Mouse (Mus musculus) hindbrain, embryonic 16.5 days (tissue): ENCODE measurements at regions not wholly inside any gene's neighbourhood (a gene's known extent, or its start where the extent isn't known, plus 50 kb on each side); places are given as distances from the start of the nearest gene placed in this dataset.

Experiments
- ATAC-seq: fragments of 200-750 bp; cut with Nextera tagmentation; 2 replicates; pipeline ENCODE4 v1.8.0; 2017; ENCODE audit warnings: moderate TSS enrichment, moderate library complexity
- H3K27ac ChIP-seq: fragments of 300-500 bp; sonication (generic); 2 replicates; pipeline ENCODE4 v1.5.1; 2014; ENCODE audit warnings: low read depth, mild to moderate bottlenecking, control low read depth, low read length, moderate library complexity
- H3K27me3 ChIP-seq: fragments of 300-500 bp; sonication (generic); replicated peaks from 2 replicates; pipeline ENCODE4 v1.6.1; 2014; ENCODE audit warnings: low read length; ENCODE audit not compliant: control insufficient read depth, insufficient read depth
- H3K36me3 ChIP-seq: fragments of 300-500 bp; sonication (generic); 2 replicates; pipeline ENCODE4 v1.6.1; 2014; ENCODE audit warnings: mild to moderate bottlenecking, low read length, moderate library complexity, mixed read lengths; ENCODE audit not compliant: control insufficient read depth, insufficient read depth
- H3K4me1 ChIP-seq: fragments of 300-500 bp; sonication (generic); 2 replicates; pipeline ENCODE4 v1.6.1; 2014; ENCODE audit warnings: low read depth, low read length; ENCODE audit not compliant: control insufficient read depth, insufficient read depth
- H3K4me2 ChIP-seq: fragments of 300-500 bp; sonication (generic); 2 replicates; pipeline ENCODE4 v1.6.1; 2014; ENCODE audit warnings: mild to moderate bottlenecking, low read length, control low read depth, moderate library complexity
- H3K4me3 ChIP-seq: fragments of 300-500 bp; sonication (generic); 2 replicates; pipeline ENCODE4 v1.5.1; 2014; ENCODE audit warnings: mild to moderate bottlenecking, low read length, control low read depth, moderate library complexity
- H3K9ac ChIP-seq: fragments of 300-500 bp; sonication (generic); 2 replicates; pipeline ENCODE4 v1.6.1; 2014; ENCODE audit warnings: low read depth, mild to moderate bottlenecking, control low read depth, low read length, moderate library complexity
- H3K9me3 ChIP-seq: fragments of 300-500 bp; sonication (generic); 2 replicates; pipeline ENCODE4 v1.6.1; 2014; ENCODE audit warnings: mild to moderate bottlenecking, low read length, moderate library complexity; ENCODE audit not compliant: control insufficient read depth
- WGBS: fragments of 180-500 bp; shearing (Covaris S2); extraction: QIAGEN DNeasy Blood & Tissue Kit; methylation state at CpG from one replicate; pipeline ENCODE4 v1.1.7; 2014; 5-methylcytosine and 5-hydroxymethylcytosine counted together

- no peak overlapping the region for H3K4me3 ChIP-seq
- H3K36me3 ChIP-seq: no peaks in the 10 kb centered on the region
- no peak overlapping the region for H3K4me2 ChIP-seq
- no peak for ATAC-seq
- no peaks in the 10 kb centered on the region for H3K4me1 ChIP-seq
- H3K27me3 ChIP-seq: no peaks in the 10 kb centered on the region
- no peaks in the 10 kb centered on the region for H3K9me3 ChIP-seq
- no peak overlapping the region for H3K27ac ChIP-seq
- WGBS: 66% methylated on average over 17 of the region's 17 CpGs
- H3K9ac ChIP-seq: no peak overlapping the region
These were observed 85.0 kb downstream of the Bach1 start for GRCm38 (mm10) chr16:87783561-87784304.

GRCm38 (mm10) chr16:87784405-87784994, 85.8 kb downstream of the Bach1 start:
- H3K9me3 ChIP-seq: no peaks in the 10 kb centered on the region
- no peak overlapping the region for H3K4me3 ChIP-seq
- no peak overlapping the region for H3K27ac ChIP-seq
- H3K4me2 ChIP-seq: no peak overlapping the region
- no peaks in the 10 kb centered on the region for H3K27me3 ChIP-seq
- WGBS: 58% methylated on average over 13 of the region's 13 CpGs
- no peak for ATAC-seq
- no peaks in the 10 kb centered on the region for H3K4me1 ChIP-seq
- no peak overlapping the region for H3K9ac ChIP-seq
- no peaks in the 10 kb centered on the region for H3K36me3 ChIP-seq

- no peak for ATAC-seq
- H3K4me2 ChIP-seq: no peak overlapping the region
- WGBS: 72% methylated on average over 10 of the region's 10 CpGs
These were observed 90.8 kb downstream of the Bach1 start for GRCm38 (mm10) chr16:87789539-87789938.

GRCm38 (mm10) chr16:87789957-87790356, 91.2 kb downstream of the Bach1 start:
- Histone ChIP-seq H3K9ac (no peak overlapping the region), H3K36me3 (no peaks in the 10 kb centered on the region), H3K4me2 (no peak overlapping the region), H3K27me3 (no peaks in the 10 kb centered on the region), H3K4me1 (no peaks in the 10 kb centered on the region), H3K27ac (no peak overlapping the region), H3K4me3 (no peak overlapping the region), H3K9me3 (no peaks in the 10 kb centered on the region)
- 70% methylated on average over 6 of the region's 6 CpGs for WGBS
- ATAC-seq: peak; percentile 48; the same call in 1 of the 2 replicates

More at GRCm38 (mm10) chr16:87789539-87789938, 90.8 kb downstream of the Bach1 start:
- H3K9me3 ChIP-seq: no peaks in the 10 kb centered on the region
- no peak overlapping the region for H3K9ac ChIP-seq
- H3K4me3 ChIP-seq: no peak overlapping the region
- H3K27ac ChIP-seq: no peak overlapping the region
- H3K36me3 ChIP-seq: no peaks in the 10 kb centered on the region
- H3K27me3 ChIP-seq: no peaks in the 10 kb centered on the region
- no peaks in the 10 kb centered on the region for H3K4me1 ChIP-seq

DNA sequence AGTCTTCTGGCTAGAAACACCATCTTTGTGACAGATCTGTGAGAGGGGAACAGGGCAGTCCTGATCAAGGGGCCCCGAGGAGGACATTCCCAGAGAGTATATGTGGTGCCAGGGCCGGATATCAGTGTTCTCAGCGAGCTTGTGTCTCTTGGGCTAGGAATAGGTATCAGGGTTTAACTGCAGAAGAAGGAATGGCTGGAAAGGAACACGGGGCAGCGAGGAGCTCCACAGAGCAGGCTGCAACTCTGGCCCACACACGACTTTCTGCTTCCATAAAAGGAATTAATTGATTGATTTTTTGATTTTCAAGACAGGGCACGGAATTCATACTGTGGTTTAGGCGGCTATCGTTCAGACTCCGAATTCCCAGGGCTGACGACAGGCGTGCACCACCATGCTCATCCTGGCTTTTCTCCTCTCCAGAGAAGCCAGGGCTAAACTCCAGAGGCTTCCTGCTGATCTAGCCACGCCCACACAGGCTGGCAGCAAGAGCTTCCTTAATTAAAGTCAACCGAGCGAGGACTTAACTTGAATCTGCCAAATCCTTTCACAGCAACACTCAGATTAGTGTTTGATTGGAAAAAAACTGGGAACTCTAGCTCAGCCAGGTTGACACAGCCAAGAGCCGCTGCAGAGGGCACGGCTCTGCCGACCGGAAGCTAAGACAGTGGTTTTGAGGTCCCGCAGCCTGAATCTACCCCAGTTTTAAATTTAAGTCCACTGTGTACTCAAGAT, 97.9 kb downstream of the Bach1 start:
- peak overlapping the region; percentile 44; the same call in 1 of the 2 replicates for H3K27ac ChIP-seq
- peaks cover 12% of the 10 kb centered on the region for H3K4me1 ChIP-seq
- H3K4me3 ChIP-seq: peak overlapping the region; percentile 33
- no peaks in the 10 kb centered on the region for H3K27me3 ChIP-seq
- H3K9ac ChIP-seq: peak overlapping the region; percentile 52
- peak; percentile 93 for ATAC-seq
- peak overlapping the region; percentile 70 for H3K4me2 ChIP-seq
- no peaks in the 10 kb centered on the region for H3K36me3 ChIP-seq
- H3K9me3 ChIP-seq: no peaks in the 10 kb centered on the region
- WGBS: 6% methylated on average over 20 of the region's 20 CpGs

DNA sequence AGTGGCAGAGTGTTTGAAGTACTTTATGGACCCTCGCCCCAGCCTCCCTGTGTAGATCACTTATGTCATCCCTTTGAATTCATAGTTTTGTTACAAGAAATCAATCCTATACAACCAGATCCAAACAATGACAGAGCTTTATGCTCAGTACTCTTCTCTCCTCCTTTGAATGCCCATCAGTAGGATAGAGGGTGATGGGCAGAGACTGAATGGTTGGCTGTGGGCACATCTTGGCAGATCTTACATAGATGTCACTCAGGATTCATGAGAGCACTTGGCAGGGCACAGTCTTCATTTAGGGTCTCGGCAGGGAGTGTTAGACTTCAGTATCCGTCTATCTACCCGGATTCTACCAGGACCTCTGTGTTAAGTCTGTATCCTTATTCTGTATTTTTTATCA, 103.6 kb downstream of the Bach1 start:
- Histone ChIP-seq H3K9me3 (no peaks in the 10 kb centered on the region), H3K27ac (no peak overlapping the region), H3K9ac (no peak overlapping the region), H3K4me3 (no peak overlapping the region), H3K36me3 (no peaks in the 10 kb centered on the region), H3K27me3 (no peaks in the 10 kb centered on the region), H3K4me2 (no peak overlapping the region), H3K4me1 (peaks cover 2% of the 10 kb centered on the region; the same call in 1 of the 2 replicates)
- peak; percentile 71 for ATAC-seq
- 83% methylated on average over 4 of the region's 4 CpGs for WGBS

GRCm38 (mm10) chr16:87817590-87817989, 118.8 kb downstream of the Bach1 start:
- Histone ChIP-seq H3K36me3 (no peaks in the 10 kb centered on the region), H3K27me3 (no peaks in the 10 kb centered on the region), H3K4me2 (no peak overlapping the region), H3K27ac (no peak overlapping the region), H3K9me3 (no peaks in the 10 kb centered on the region), H3K4me3 (no peak overlapping the region), H3K4me1 (no peaks in the 10 kb centered on the region), H3K9ac (no peak overlapping the region)
- ATAC-seq: no peak
- WGBS: 56% methylated on average over 8 of the region's 8 CpGs

DNA sequence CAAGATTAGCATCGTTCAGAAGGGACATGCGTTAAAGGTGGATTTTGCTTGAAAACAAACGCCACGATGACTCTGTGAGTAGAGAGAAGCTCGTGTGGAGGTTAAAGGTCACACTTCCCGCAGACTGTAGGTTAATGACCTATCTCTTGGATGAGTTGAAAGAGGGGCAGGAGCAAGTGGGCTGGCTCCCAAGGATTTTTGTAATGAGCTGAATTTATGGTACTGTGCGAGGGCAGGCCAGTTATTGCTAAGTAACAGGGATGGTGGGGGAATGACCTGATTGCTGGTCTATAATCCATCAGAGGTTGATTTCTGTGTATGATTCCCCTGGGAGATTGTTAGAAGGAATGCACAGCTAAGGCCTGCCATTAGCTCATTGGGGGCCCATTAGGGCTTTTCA, 135.6 kb downstream of the Bach1 start:
- 41% methylated on average over 7 of the region's 7 CpGs for WGBS
- H3K27ac ChIP-seq: no peak overlapping the region
- ATAC-seq: peak; percentile 34; the same call in 1 of the 2 replicates

GRCm38 (mm10) chr16:87840949-87841546, 142.3 kb downstream of the Bach1 start:
- Histone ChIP-seq H3K4me3 (no peak overlapping the region), H3K27me3 (no peaks in the 10 kb centered on the region), H3K9ac (no peak overlapping the region), H3K4me2 (peak overlapping the region; percentile 13), H3K9me3 (no peaks in the 10 kb centered on the region), H3K4me1 (no peaks in the 10 kb centered on the region), H3K27ac (no peak overlapping the region), H3K36me3 (no peaks in the 10 kb centered on the region)
- 13% methylated on average over 16 of the region's 16 CpGs for WGBS
- peak; percentile 88 for ATAC-seq

More for the DNA sequence above, 135.6 kb downstream of the Bach1 start:
- Histone ChIP-seq H3K9me3 (no peaks in the 10 kb centered on the region), H3K9ac (no peak overlapping the region), H3K4me2 (no peak overlapping the region), H3K4me3 (no peak overlapping the region), H3K4me1 (no peaks in the 10 kb centered on the region; the same call in 1 of the 2 replicates), H3K27me3 (no peaks in the 10 kb centered on the region), H3K36me3 (no peaks in the 10 kb centered on the region)
